Mouse (Mus musculus) hindbrain, embryonic 16.5 days (tissue): Measurements from ENCODE around the gene Emc8. TPM values are rescaled to one million over a fixed set of nuclear protein-coding genes. Genes with fewer than 3 reads are reported as not detected.

Experiments used
- ATAC-seq: fragments of 200-750 bp; cut with Nextera tagmentation; 2 replicates; pipeline ENCODE4 v1.8.0; 2017; ENCODE audit warnings: moderate TSS enrichment, moderate library complexity
- H3K27ac ChIP-seq: fragments of 300-500 bp; sonication (generic); 2 replicates; pipeline ENCODE4 v1.5.1; 2014; ENCODE audit warnings: low read depth, mild to moderate bottlenecking, control low read depth, low read length, moderate library complexity
- H3K27me3 ChIP-seq: fragments of 300-500 bp; sonication (generic); replicated peaks from 2 replicates; pipeline ENCODE4 v1.6.1; 2014; ENCODE audit warnings: low read length; ENCODE audit not compliant: control insufficient read depth, insufficient read depth
- H3K36me3 ChIP-seq: fragments of 300-500 bp; sonication (generic); 2 replicates; pipeline ENCODE4 v1.6.1; 2014; ENCODE audit warnings: mild to moderate bottlenecking, low read length, moderate library complexity, mixed read lengths; ENCODE audit not compliant: control insufficient read depth, insufficient read depth
- H3K4me1 ChIP-seq: fragments of 300-500 bp; sonication (generic); 2 replicates; pipeline ENCODE4 v1.6.1; 2014; ENCODE audit warnings: low read depth, low read length; ENCODE audit not compliant: control insufficient read depth, insufficient read depth
- H3K4me2 ChIP-seq: fragments of 300-500 bp; sonication (generic); 2 replicates; pipeline ENCODE4 v1.6.1; 2014; ENCODE audit warnings: mild to moderate bottlenecking, low read length, control low read depth, moderate library complexity
- H3K4me3 ChIP-seq: fragments of 300-500 bp; sonication (generic); 2 replicates; pipeline ENCODE4 v1.5.1; 2014; ENCODE audit warnings: mild to moderate bottlenecking, low read length, control low read depth, moderate library complexity
- H3K9ac ChIP-seq: fragments of 300-500 bp; sonication (generic); 2 replicates; pipeline ENCODE4 v1.6.1; 2014; ENCODE audit warnings: low read depth, mild to moderate bottlenecking, control low read depth, low read length, moderate library complexity
- H3K9me3 ChIP-seq: fragments of 300-500 bp; sonication (generic); 2 replicates; pipeline ENCODE4 v1.6.1; 2014; ENCODE audit warnings: mild to moderate bottlenecking, low read length, moderate library complexity; ENCODE audit not compliant: control insufficient read depth
- WGBS: fragments of 180-500 bp; shearing (Covaris S2); extraction: QIAGEN DNeasy Blood & Tissue Kit; methylation state at CpG from one replicate; pipeline ENCODE4 v1.1.7; 2014; 5-methylcytosine and 5-hydroxymethylcytosine counted together
- polyA plus RNA-seq: library from polyadenylated mRNA; unstranded; fragments of >200 nt; fragmentation: Nextera tagmentation; extraction: Ambion mirVana; gene quantifications from 2 replicates; pipeline ENCODE4 v1.2.1, GENCODE M21; 2015

Emc8 gene
- 118 and 124 TPM in 2 replicates for polyA plus RNA-seq

- peaks cover 16% of the 10 kb centered on the region for H3K36me3 ChIP-seq
- peak within 1 kb of the TSS; percentile 93 for H3K9ac ChIP-seq
- peak within 1 kb of the TSS; percentile 84 for H3K4me2 ChIP-seq
- H3K4me1 ChIP-seq: peaks cover 36% of the 10 kb centered on the region
- under 1% methylated on average over 33 of the region's 51 CpGs for WGBS
- no peaks in the 10 kb centered on the region for H3K9me3 ChIP-seq
- ATAC-seq: no peak
- H3K27ac ChIP-seq: peak within 1 kb of the TSS; percentile 89
- no peaks in the 10 kb centered on the region for H3K27me3 ChIP-seq
- H3K4me3 ChIP-seq: peak within 1 kb of the TSS; percentile 94
Measured at GRCm38 (mm10) chr8:120668374-120668905, at the start of gene Emc8. Emc8 (minus strand) TSS chr8:120668573.

- Histone ChIP-seq H3K4me2 (no peak overlapping the region), H3K27me3 (no peaks in the 10 kb centered on the region), H3K9me3 (no peaks in the 10 kb centered on the region), H3K9ac (no peak overlapping the region), H3K4me3 (no peak overlapping the region), H3K27ac (no peak overlapping the region), H3K4me1 (no peaks in the 10 kb centered on the region), H3K36me3 (no peaks in the 10 kb centered on the region)
- ATAC-seq: no peak
- 82% methylated on average over 15 of the region's 15 CpGs for whole genome bisulfite sequencing
Measured at GRCm38 (mm10) chr8:120715996-120716680, 47.8 kb upstream of the Emc8 start.

GRCm38 (mm10) chr8:120715200-120715599 is 46.8 kb upstream of the Emc8 start:
- no peak overlapping the region for H3K9ac ChIP-seq
- no peak overlapping the region for H3K4me2 ChIP-seq
- H3K27ac ChIP-seq: no peak overlapping the region
- no peaks in the 10 kb centered on the region for H3K9me3 ChIP-seq
- 78% methylated on average over 6 of the region's 6 CpGs for WGBS
- no peak overlapping the region for H3K4me3 ChIP-seq
- H3K36me3 ChIP-seq: no peaks in the 10 kb centered on the region
- H3K4me1 ChIP-seq: no peaks in the 10 kb centered on the region
- no peak for ATAC-seq
- H3K27me3 ChIP-seq: no peaks in the 10 kb centered on the region

- no peak overlapping the region for H3K4me2 ChIP-seq
- H3K27me3 ChIP-seq: no peaks in the 10 kb centered on the region
- no peaks in the 10 kb centered on the region for H3K4me1 ChIP-seq
- 88% methylated on average over 10 of the region's 10 CpGs for WGBS
- no peak overlapping the region for H3K27ac ChIP-seq
- H3K9ac ChIP-seq: no peak overlapping the region
- H3K4me3 ChIP-seq: no peak overlapping the region
- no peak for ATAC-seq
- H3K36me3 ChIP-seq: no peaks in the 10 kb centered on the region
- H3K9me3 ChIP-seq: no peaks in the 10 kb centered on the region
Measured at GRCm38 (mm10) chr8:120709176-120709575, 40.8 kb upstream of the Emc8 start.

- no peak overlapping the region for H3K4me2 ChIP-seq
- H3K36me3 ChIP-seq: no peaks in the 10 kb centered on the region
- H3K4me3 ChIP-seq: no peak overlapping the region
- no peaks in the 10 kb centered on the region for H3K27me3 ChIP-seq
- no peaks in the 10 kb centered on the region for H3K9me3 ChIP-seq
- no peak overlapping the region for H3K27ac ChIP-seq
- no peaks in the 10 kb centered on the region for H3K4me1 ChIP-seq
- H3K9ac ChIP-seq: no peak overlapping the region
- 84% methylated on average over 3 of the region's 3 CpGs for WGBS
- ATAC-seq: no peak
Measured at GRCm38 (mm10) chr8:120706193-120706592, 37.8 kb upstream of the Emc8 start.

GRCm38 (mm10) chr8:120705163-120705562 is 36.8 kb upstream of the Emc8 start:
- no peak overlapping the region for H3K27ac ChIP-seq
- 76% methylated on average over 15 of the region's 15 CpGs for WGBS

GRCm38 (mm10) chr8:120704203-120704602 is 35.8 kb upstream of the Emc8 start:
- ATAC-seq: no peak
- Histone ChIP-seq H3K36me3 (no peaks in the 10 kb centered on the region), H3K4me3 (no peak overlapping the region), H3K9me3 (no peaks in the 10 kb centered on the region), H3K27ac (no peak overlapping the region), H3K4me2 (no peak overlapping the region), H3K9ac (no peak overlapping the region), H3K27me3 (no peaks in the 10 kb centered on the region), H3K4me1 (no peaks in the 10 kb centered on the region)
- WGBS: 55% methylated on average over 9 of the region's 9 CpGs

More at GRCm38 (mm10) chr8:120705163-120705562, 36.8 kb upstream of the Emc8 start:
- no peak for ATAC-seq
- Histone ChIP-seq H3K36me3 (no peaks in the 10 kb centered on the region), H3K4me1 (no peaks in the 10 kb centered on the region), H3K4me2 (no peak overlapping the region), H3K4me3 (no peak overlapping the region), H3K27me3 (no peaks in the 10 kb centered on the region), H3K9ac (no peak overlapping the region), H3K9me3 (no peaks in the 10 kb centered on the region)

GRCm38 (mm10) chr8:120701758-120702465 is 33.5 kb upstream of the Emc8 start:
- ATAC-seq: no peak
- H3K4me3 ChIP-seq: no peak overlapping the region
- no peak overlapping the region for H3K4me2 ChIP-seq
- H3K27me3 ChIP-seq: no peaks in the 10 kb centered on the region
- H3K36me3 ChIP-seq: no peaks in the 10 kb centered on the region
- H3K4me1 ChIP-seq: no peaks in the 10 kb centered on the region
- no peaks in the 10 kb centered on the region for H3K9me3 ChIP-seq
- no peak overlapping the region for H3K9ac ChIP-seq
- 70% methylated on average over 19 of the region's 19 CpGs for WGBS
- no peak overlapping the region for H3K27ac ChIP-seq

- Histone ChIP-seq H3K36me3 (no peaks in the 10 kb centered on the region), H3K4me2 (no peak overlapping the region), H3K9ac (no peak overlapping the region), H3K9me3 (no peaks in the 10 kb centered on the region), H3K27ac (no peak overlapping the region), H3K4me1 (peaks cover 6% of the 10 kb centered on the region), H3K27me3 (no peaks in the 10 kb centered on the region), H3K4me3 (no peak overlapping the region)
- ATAC-seq: no peak
- 90% methylated on average over 4 of the region's 4 CpGs for WGBS
Measured at GRCm38 (mm10) chr8:120700053-120700452, 31.7 kb upstream of the Emc8 start.
